Mouse (Mus musculus) cortical plate, adult 2 months (tissue): ENCODE measurements around the gene Rassf8. TPM values are rescaled to one million over a fixed set of nuclear protein-coding genes. Genes with fewer than 3 reads are reported as not detected.

Experiments
- H3K27ac ChIP-seq: fragments of 200-500 bp; 2 replicates; pipeline ENCODE4 v1.5.1; 2012; ENCODE audit warnings: low read length, control low read depth, inconsistent platforms; ENCODE audit not compliant: insufficient read depth
- H3K4me1 ChIP-seq: fragments of 200-500 bp; 2 replicates; pipeline ENCODE4 v1.6.1; 2011; ENCODE audit warnings: low read length; ENCODE audit not compliant: control insufficient read depth, insufficient read depth
- H3K4me3 ChIP-seq: fragments of 200-500 bp; 2 replicates; pipeline ENCODE4 v1.5.1; 2011; ENCODE audit warnings: mild to moderate bottlenecking, low read length, control low read depth; ENCODE audit not compliant: insufficient read depth
- CTCF ChIP-seq: fragments of 200-500 bp; IDR thresholded peaks from 2 replicates; pipeline ENCODE4 v1.5.1; 2011; ENCODE audit warnings: mild to moderate bottlenecking, control low read depth, low read length; ENCODE audit not compliant: insufficient read depth; ENCODE audit errors: extremely low read depth
- POLR2A ChIP-seq: fragments of 200-500 bp; IDR thresholded peaks from 2 replicates; pipeline ENCODE4 v1.6.1; 2011; ENCODE audit warnings: mild to moderate bottlenecking, low read length, control low read depth; ENCODE audit not compliant: insufficient read depth; ENCODE audit errors: extremely low read depth
- polyA plus RNA-seq: library from polyadenylated mRNA; depleted of rRNA; stranded (reverse); fragments of >200 nt; gene quantifications from 2 replicates; pipeline ENCODE4 v1.2.3, GENCODE M21; 2012

The Rassf8 gene
- polyA plus RNA-seq, 1 experiment, result 14.7 TPM

DNA sequence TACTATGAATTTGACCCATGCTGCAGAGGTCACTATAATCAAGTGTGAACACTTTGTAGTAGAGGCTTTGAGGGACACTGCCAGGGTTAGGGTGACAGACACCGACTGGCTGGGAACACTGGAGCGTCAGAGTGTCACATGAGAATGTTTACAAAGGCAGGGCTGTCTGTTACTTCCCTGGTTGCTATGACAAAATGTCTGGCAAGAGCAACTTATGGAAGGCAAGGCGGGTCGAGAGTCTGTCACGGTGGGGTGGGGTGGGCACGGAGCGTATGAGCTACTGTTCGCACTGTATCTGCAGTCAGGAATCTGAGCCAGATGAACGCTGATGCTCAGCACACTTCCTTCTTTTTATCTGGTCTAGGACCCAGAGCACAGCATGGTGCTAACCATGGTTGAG, 84.1 kb downstream of the Rassf8 start:
- Histone ChIP-seq H3K4me3 (no peak overlapping the region), H3K27ac (no peak overlapping the region), H3K4me1 (peaks cover 2% of the 10 kb centered on the region; the same call in 1 of the 2 replicates)
- TF ChIP-seq POLR2A, result no peak
- no peak for TF ChIP-seq CTCF

DNA sequence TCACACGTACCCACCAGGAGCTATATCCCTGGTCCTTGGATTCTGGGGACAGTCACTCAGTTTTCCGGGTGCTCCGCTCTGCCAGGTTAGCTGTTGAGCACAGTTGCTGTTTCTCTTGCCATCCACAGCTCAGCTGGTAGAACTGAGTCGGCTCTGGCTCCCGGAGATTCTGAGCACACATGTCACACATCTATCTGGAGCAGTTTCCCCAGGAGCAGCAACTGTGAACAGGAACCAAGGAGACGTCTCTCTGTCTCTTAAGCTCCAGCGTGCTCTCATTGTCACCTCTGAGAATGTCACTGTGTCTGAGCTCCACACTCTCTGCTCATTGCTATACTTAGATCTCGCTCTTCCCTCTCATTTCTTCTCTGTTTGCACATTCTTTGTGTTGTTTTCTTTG, 86.4 kb downstream of the Rassf8 start:
- Histone ChIP-seq H3K4me1 (peaks cover 2% of the 10 kb centered on the region; the same call in 1 of the 2 replicates), H3K4me3 (no peak overlapping the region), H3K27ac (no peak overlapping the region)
- no peak for TF ChIP-seq CTCF
- TF ChIP-seq POLR2A, result no peak

GRCm38 (mm10) chr6:145835359-145835758, 88.8 kb downstream of the Rassf8 start:
- H3K4me3 ChIP-seq, result no peak overlapping the region
- TF ChIP-seq POLR2A, result no peak
- H3K27ac ChIP-seq, result no peak overlapping the region
- H3K4me1 ChIP-seq, result peaks cover 2% of the 10 kb centered on the region; the same call in 1 of the 2 replicates

DNA sequence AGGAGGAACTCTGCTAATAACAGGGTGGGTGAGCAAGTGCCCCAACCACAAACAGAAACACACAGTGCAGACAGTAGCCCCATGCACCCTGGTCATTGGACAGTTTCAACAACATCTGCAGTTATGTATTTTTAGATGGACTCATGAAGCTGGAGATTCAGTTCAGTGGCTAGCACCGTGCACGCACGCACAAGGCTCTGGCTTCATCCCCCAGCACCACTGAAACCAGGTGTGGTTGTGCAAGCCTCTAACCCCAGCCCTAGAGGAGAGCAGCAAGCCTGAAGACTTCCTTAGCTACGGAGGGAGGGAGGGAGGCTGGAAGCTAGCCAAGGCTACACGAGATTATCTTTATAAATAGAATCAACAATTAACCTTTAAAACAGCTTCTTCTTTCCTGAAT, 99.1 kb downstream of the Rassf8 start:
- no peaks in the 10 kb centered on the region for H3K4me1 ChIP-seq
- H3K27ac ChIP-seq, result no peak overlapping the region
- no peak overlapping the region for H3K4me3 ChIP-seq
- TF ChIP-seq CTCF (no peak), POLR2A (no peak)

DNA sequence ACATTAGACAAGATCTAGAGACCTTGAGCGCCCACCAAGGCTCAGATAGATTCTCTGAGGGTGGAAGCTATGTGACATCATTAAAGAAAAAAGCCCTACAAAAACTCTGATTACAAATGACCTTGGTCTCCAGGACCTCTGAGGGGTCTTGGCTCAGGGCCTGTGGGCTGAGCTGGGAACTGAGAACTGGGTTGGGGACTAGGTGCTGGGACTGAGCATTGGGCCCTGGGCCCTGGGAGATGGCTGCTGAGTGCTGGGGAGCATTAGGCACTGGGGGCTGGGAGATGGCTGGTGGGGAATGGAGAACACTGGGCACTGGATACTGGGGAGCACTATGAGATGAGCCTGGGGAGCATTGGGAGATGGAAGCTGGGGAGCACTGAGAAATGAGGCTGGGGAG, 99.5 kb downstream of the Rassf8 start:
- TF ChIP-seq POLR2A, result no peak
- TF ChIP-seq CTCF, result no peak
- no peaks in the 10 kb centered on the region for H3K4me1 ChIP-seq
- H3K27ac ChIP-seq, result no peak overlapping the region
- H3K4me3 ChIP-seq, result no peak overlapping the region

DNA sequence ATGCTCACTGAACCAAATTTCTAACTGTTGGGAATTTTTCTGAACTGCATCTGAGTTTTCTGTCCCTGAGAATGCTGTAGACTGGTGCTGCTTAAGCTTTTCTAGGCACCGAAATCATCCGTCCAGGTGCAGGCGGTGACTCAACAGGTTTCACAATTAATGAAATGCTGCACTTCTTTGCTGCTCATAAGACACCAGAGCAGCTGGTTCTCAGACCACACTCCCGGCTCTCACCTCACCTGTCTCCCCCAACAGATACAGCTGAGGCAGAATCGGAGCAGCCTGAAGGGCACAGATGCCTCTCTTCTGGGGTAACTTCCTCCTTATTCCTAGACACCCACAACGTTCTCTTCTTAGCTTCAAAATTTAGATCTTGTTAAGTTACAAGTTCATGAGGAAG, 100.4 kb downstream of the Rassf8 start:
- Histone ChIP-seq H3K4me1 (no peaks in the 10 kb centered on the region), H3K4me3 (no peak overlapping the region)
- TF ChIP-seq POLR2A (no peak), CTCF (no peak)

DNA sequence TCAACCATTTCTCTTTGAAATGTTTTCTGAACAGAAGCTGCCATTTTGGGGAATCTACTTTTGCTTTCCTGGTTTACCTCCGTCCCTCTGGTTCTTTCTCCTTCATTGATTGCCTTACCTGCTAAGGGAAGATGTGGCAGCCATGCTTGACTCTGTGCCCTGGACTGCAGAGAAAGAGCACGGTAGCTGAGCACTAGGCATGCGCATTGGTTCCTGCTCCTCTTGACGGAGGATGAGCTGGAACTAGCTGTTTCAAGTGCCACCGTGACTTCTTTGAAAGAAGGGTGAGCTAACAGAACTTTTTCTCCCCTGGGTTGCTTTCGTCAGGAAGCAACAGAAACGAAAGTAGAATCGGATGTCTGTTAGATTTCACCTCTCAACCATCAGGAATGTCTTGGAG, 101.1 kb downstream of the Rassf8 start:
- H3K27ac ChIP-seq, result no peak overlapping the region
- no peak overlapping the region for H3K4me3 ChIP-seq
- H3K4me1 ChIP-seq, result no peaks in the 10 kb centered on the region
- TF ChIP-seq CTCF (no peak), POLR2A (no peak)

More for the DNA sequence above, 100.4 kb downstream of the Rassf8 start:
- H3K27ac ChIP-seq, result no peak overlapping the region

DNA sequence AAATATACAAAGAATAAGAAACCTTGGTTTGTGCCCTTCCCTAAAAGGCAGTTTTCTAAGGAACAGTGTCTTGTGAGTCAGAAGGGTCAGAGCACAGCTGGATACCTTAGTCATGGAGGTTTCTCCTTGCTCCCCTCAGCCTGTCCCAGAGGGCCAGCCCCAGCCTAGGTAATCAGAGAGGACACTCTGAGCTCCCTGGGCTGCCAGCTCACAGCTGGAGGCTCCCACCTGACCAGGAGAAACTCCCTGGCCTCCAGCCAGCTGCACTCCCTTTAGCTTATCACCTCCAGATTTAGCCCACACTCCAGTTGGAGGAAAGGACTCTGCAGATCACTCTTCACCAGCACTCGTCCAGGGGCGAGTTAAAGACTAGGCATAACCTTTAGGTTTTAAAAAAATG, 104.2 kb downstream of the Rassf8 start:
- TF ChIP-seq POLR2A, result no peak
- no peak for TF ChIP-seq CTCF
- H3K27ac ChIP-seq, result no peak overlapping the region
- H3K4me1 ChIP-seq, result peaks cover 4% of the 10 kb centered on the region
- H3K4me3 ChIP-seq, result no peak overlapping the region

GRCm38 (mm10) chr6:145851956-145852355, 105.4 kb downstream of the Rassf8 start:
- Histone ChIP-seq H3K4me3 (no peak overlapping the region), H3K4me1 (peaks cover 7% of the 10 kb centered on the region), H3K27ac (no peak overlapping the region)
- TF ChIP-seq CTCF (no peak), POLR2A (no peak)

- H3K4me3 ChIP-seq, result no peak overlapping the region
- H3K4me1 ChIP-seq, result peaks cover 7% of the 10 kb centered on the region
- no peak overlapping the region for H3K27ac ChIP-seq
- TF ChIP-seq CTCF, result no peak
- TF ChIP-seq POLR2A, result no peak
These were observed 106.2 kb downstream of the Rassf8 start for GRCm38 (mm10) chr6:145852708-145853107.
